Mouse (Mus musculus) left cerebral cortex, postnatal 4 days (tissue): Measurements from ENCODE around the gene Spon2. TPM values are rescaled to one million over a fixed set of nuclear protein-coding genes. Genes with fewer than 3 reads are reported as not detected.

Experiments
- DNase-seq: peaks from one replicate; pipeline ENCODE4 v3.0.0-alpha.2; 2022
- intact Hi-C: fragments of 180-260 bp; cut with DNase I; formaldehyde crosslinking; loops from one replicate; pipeline ENCODE4 v1.15.1; 2025
- total RNA-seq, 2 experiments: library from RNA; stranded (reverse); gene quantifications; 2 replicates each; pipeline ENCODE4 v1.2.3; 2021

Spon2 gene
- 1 to 10 TPM; 2.4 to 2.7 TPM for total RNA-seq

- no peak for DNase-seq
These were observed at the start of gene Spon2 for GRCm38 (mm10) chr5:33218081-33218480. TSS of gene Spon2 (minus strand) at chr5:33218455.

GRCm38 (mm10) chr5:33254416-33254815 is 36.2 kb upstream of the Spon2 start:
- intact Hi-C loops = loop anchor here (5.0 kb wide), 1 partner anchor 52 kb away; no protein-coding TSS in a partner anchor
- DNase-seq = no peak

More at GRCm38 (mm10) chr5:33218081-33218480, at the start of gene Spon2:
- intact Hi-C loops = no loop called here

- intact Hi-C loops = no loop called here
- DNase-seq = no peak
These were observed 29.9 kb upstream of the Spon2 start for GRCm38 (mm10) chr5:33248186-33248585.

- intact Hi-C loops = no loop called here
- DNase-seq = peak; percentile 66
These were observed 29.1 kb upstream of the Spon2 start for GRCm38 (mm10) chr5:33247387-33247786.

- peak; percentile 94 for DNase-seq
- intact Hi-C loops = no loop called here
These were observed 27.4 kb upstream of the Spon2 start for GRCm38 (mm10) chr5:33245701-33246100.

- no peak for DNase-seq
- intact Hi-C loops = no loop called here
These were observed 26.2 kb upstream of the Spon2 start for GRCm38 (mm10) chr5:33244377-33244920.

GRCm38 (mm10) chr5:33239934-33240333 is 21.7 kb upstream of the Spon2 start:
- intact Hi-C loops = no loop called here
- no peak for DNase-seq

GRCm38 (mm10) chr5:33239111-33239714 is 21.0 kb upstream of the Spon2 start:
- intact Hi-C loops = no loop called here
- no peak for DNase-seq

GRCm38 (mm10) chr5:33238256-33238645 is 20.0 kb upstream of the Spon2 start:
- no peak for DNase-seq
- intact Hi-C loops = no loop called here

- no peak for DNase-seq
- intact Hi-C loops = no loop called here
These were observed 19.5 kb upstream of the Spon2 start for GRCm38 (mm10) chr5:33237600-33238255.

GRCm38 (mm10) chr5:33234391-33235031 is 16.3 kb upstream of the Spon2 start:
- intact Hi-C loops = no loop called here
- DNase-seq = no peak

- no peak for DNase-seq
- intact Hi-C loops = no loop called here
These were observed 14.5 kb upstream of the Spon2 start for GRCm38 (mm10) chr5:33232791-33233190.

- peak; percentile 75 for DNase-seq
These were observed 12.0 kb upstream of the Spon2 start for GRCm38 (mm10) chr5:33230285-33230684.

GRCm38 (mm10) chr5:33228428-33228827 is 10.2 kb upstream of the Spon2 start:
- DNase-seq = peak; percentile 60
- intact Hi-C loops = no loop called here

More at GRCm38 (mm10) chr5:33230285-33230684, 12.0 kb upstream of the Spon2 start:
- intact Hi-C loops = no loop called here

GRCm38 (mm10) chr5:33225673-33226072 is 7.4 kb upstream of the Spon2 start:
- DNase-seq = no peak
- intact Hi-C loops = no loop called here

GRCm38 (mm10) chr5:33224491-33224890 is 6.2 kb upstream of the Spon2 start:
- intact Hi-C loops = no loop called here
- DNase-seq = no peak

GRCm38 (mm10) chr5:33222841-33223744 is 4.8 kb upstream of the Spon2 start:
- intact Hi-C loops = no loop called here
- no peak for DNase-seq

- intact Hi-C loops = no loop called here
- no peak for DNase-seq
These were observed 4.1 kb upstream of the Spon2 start for GRCm38 (mm10) chr5:33222389-33222788.

GRCm38 (mm10) chr5:33220350-33221044 is 2.2 kb upstream of the Spon2 start:
- intact Hi-C loops = no loop called here
- DNase-seq = peak; percentile 78

- intact Hi-C loops = no loop called here
- no peak for DNase-seq
These were observed 1.6 kb upstream of the Spon2 start for GRCm38 (mm10) chr5:33219831-33220230.
